Mouse (Mus musculus) limb, embryonic 11.5 days (tissue): ENCODE data around the gene Milr1. TPM values are rescaled to one million over a fixed set of nuclear protein-coding genes. Genes with fewer than 3 reads are reported as not detected.

Source experiments
- ATAC-seq: fragments of 200-750 bp; cut with Nextera tagmentation; 2 replicates; pipeline ENCODE4 v1.8.0; 2017; ENCODE audit warnings: low read depth; ENCODE audit not compliant: insufficient number of reproducible peaks, low FRiP score, low TSS enrichment
- DNase-seq: peaks from one replicate; pipeline ENCODE4 v3.0.0-alpha.2; 2015; ENCODE audit warnings: low spot score
- H3K27ac ChIP-seq: fragments of 300-500 bp; sonication (generic); replicated peaks from 2 replicates; pipeline ENCODE4 v1.5.1; 2014; ENCODE audit warnings: low read depth, mild to moderate bottlenecking, low read length
- H3K27me3 ChIP-seq: fragments of 300-500 bp; sonication (generic); 2 replicates; pipeline ENCODE4 v1.6.1; 2014; ENCODE audit warnings: mild to moderate bottlenecking, low read length, mixed read lengths; ENCODE audit not compliant: control insufficient read depth, insufficient read depth
- H3K36me3 ChIP-seq: fragments of 300-500 bp; sonication (generic); 2 replicates; pipeline ENCODE4 v1.6.1; 2014; ENCODE audit warnings: mild to moderate bottlenecking, low read length, moderate library complexity, mixed read lengths; ENCODE audit not compliant: control insufficient read depth, insufficient read depth
- H3K4me1 ChIP-seq: fragments of 300-500 bp; sonication (generic); 2 replicates; pipeline ENCODE4 v1.6.1; 2014; ENCODE audit warnings: low read length, mixed read lengths; ENCODE audit not compliant: control insufficient read depth, insufficient read depth
- H3K4me2 ChIP-seq: fragments of 300-500 bp; sonication (generic); 2 replicates; pipeline ENCODE4 v1.6.1; 2014; ENCODE audit warnings: low read depth, mild to moderate bottlenecking, moderate library complexity; ENCODE audit not compliant: severe bottlenecking
- H3K4me3 ChIP-seq: fragments of 300-500 bp; sonication (generic); 2 replicates; pipeline ENCODE4 v1.5.1; 2014; ENCODE audit warnings: low read depth, low read length
- H3K9ac ChIP-seq: fragments of 300-500 bp; sonication (generic); 2 replicates; pipeline ENCODE4 v1.6.1; 2014; ENCODE audit warnings: mild to moderate bottlenecking, low read length
- H3K9me3 ChIP-seq: fragments of 300-500 bp; sonication (generic); 2 replicates; pipeline ENCODE4 v1.6.1; 2016; ENCODE audit warnings: low read length; ENCODE audit not compliant: control insufficient read depth
- WGBS: fragments of 180-500 bp; shearing (Covaris S2); extraction: QIAGEN DNeasy Blood & Tissue Kit; methylation state at CpG from one replicate; pipeline ENCODE4 v1.1.7; 2014; 5-methylcytosine and 5-hydroxymethylcytosine counted together
- polyA plus RNA-seq: library from polyadenylated mRNA; unstranded; fragments of >200 nt; fragmentation: Nextera tagmentation; extraction: Ambion mirVana; gene quantifications from 2 replicates; pipeline ENCODE4 v1.2.1, GENCODE M21; 2014

The Milr1 gene
- polyA plus RNA-seq = 0.89 and 1.4 TPM in 2 replicates

- WGBS = 87% methylated on average over 17 of the region's 17 CpGs
- no peak for ATAC-seq
- H3K9ac ChIP-seq = no peak within 1 kb of the TSS
- no peaks in the 10 kb centered on the region for H3K36me3 ChIP-seq
- no peaks in the 10 kb centered on the region for H3K9me3 ChIP-seq
- H3K27me3 ChIP-seq = no peaks in the 10 kb centered on the region
- no peaks in the 10 kb centered on the region for H3K4me1 ChIP-seq
- no peak within 1 kb of the TSS for H3K4me3 ChIP-seq
- H3K4me2 ChIP-seq = no peak within 1 kb of the TSS
- DNase-seq = no peak
- no peak within 1 kb of the TSS for H3K27ac ChIP-seq
Observed at GRCm38 (mm10) chr11:106751039-106752018, at the start of gene Milr1. Milr1 (plus strand) TSS chr11:106751226.

DNA sequence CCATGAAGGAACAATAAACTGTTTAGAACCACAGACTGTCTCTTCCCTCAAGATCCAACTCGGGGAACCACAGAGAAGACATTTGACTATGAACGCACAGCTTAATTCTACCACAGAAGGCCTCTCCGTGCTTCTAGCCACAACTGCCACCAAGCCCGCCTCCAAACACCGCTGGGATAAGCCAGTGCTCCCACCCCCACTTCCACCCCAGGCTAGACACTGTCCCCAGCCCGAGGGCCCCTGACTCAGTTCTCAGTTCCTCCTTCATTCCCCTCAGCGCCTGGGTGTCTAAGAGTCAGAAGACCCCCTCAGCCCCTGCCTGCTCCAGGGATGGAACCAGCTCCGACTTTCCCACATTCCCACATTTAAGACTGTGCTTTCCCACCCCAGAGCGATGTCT is 49.4 kb upstream of the Milr1 start:
- ATAC-seq (no peak), DNase-seq (no peak)
- H3K27me3 ChIP-seq = no peaks in the 10 kb centered on the region
- H3K36me3 ChIP-seq = no peaks in the 10 kb centered on the region
- H3K4me3 ChIP-seq = no peak overlapping the region
- H3K4me1 ChIP-seq = no peaks in the 10 kb centered on the region
- no peaks in the 10 kb centered on the region for H3K9me3 ChIP-seq
- H3K4me2 ChIP-seq = no peak overlapping the region
- no peak overlapping the region for H3K27ac ChIP-seq
- H3K9ac ChIP-seq = no peak overlapping the region
- WGBS = 73% methylated on average over 9 of the region's 9 CpGs

DNA sequence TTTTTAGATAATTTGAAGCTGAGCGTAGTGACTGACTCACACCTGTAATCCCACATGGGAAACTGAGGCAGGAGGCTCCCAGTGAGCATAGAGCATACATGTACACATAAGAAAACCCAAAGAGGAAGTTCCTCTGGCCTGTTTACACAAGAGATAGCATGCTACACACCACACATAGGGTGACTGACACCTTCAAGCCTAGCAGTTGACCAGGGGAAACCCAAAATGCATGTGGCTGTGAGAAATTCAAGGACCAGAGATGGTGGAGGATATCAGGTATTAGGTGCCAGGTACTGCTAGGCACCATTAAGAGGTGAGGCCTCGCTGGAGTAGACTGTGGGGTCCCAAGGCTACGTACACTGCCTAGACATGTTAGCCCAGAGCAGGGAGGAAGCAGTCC is 48.4 kb upstream of the Milr1 start:
- no peak overlapping the region for H3K27ac ChIP-seq
- no peak overlapping the region for H3K9ac ChIP-seq
- WGBS = 83% methylated on average over 3 of the region's 3 CpGs
- no peaks in the 10 kb centered on the region for H3K27me3 ChIP-seq
- no peak overlapping the region for H3K4me3 ChIP-seq
- DNase-seq = no peak
- H3K36me3 ChIP-seq = no peaks in the 10 kb centered on the region
- H3K4me1 ChIP-seq = no peaks in the 10 kb centered on the region
- no peak for ATAC-seq
- H3K4me2 ChIP-seq = no peak overlapping the region
- H3K9me3 ChIP-seq = no peaks in the 10 kb centered on the region

DNA sequence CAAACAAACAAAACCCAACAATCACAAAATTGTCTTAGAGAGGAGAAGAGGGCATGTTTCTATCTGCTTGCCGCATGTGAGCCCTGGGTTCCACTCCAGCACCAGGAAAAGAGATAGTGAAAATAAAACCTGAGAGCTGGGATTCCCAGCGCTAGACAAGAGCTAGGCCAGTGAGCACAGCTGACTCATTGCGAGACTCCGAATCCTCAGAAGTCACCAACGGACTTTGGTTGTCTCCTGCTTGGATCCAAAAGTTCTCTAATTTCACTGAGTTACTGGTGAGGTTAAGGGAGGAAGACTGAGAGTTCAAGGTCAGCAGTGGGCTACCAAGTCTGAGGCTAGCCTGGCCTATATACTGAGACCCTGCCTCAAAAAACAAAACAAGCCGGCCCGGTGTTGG is 47.1 kb upstream of the Milr1 start:
- no peaks in the 10 kb centered on the region for H3K9me3 ChIP-seq
- H3K4me1 ChIP-seq = no peaks in the 10 kb centered on the region
- no peaks in the 10 kb centered on the region for H3K27me3 ChIP-seq
- H3K9ac ChIP-seq = no peak overlapping the region
- no peak overlapping the region for H3K4me3 ChIP-seq
- no peaks in the 10 kb centered on the region for H3K36me3 ChIP-seq
- H3K4me2 ChIP-seq = no peak overlapping the region
- no peak for ATAC-seq
- DNase-seq = no peak
- H3K27ac ChIP-seq = no peak overlapping the region
- WGBS = 90% methylated on average over 7 of the region's 7 CpGs

DNA sequence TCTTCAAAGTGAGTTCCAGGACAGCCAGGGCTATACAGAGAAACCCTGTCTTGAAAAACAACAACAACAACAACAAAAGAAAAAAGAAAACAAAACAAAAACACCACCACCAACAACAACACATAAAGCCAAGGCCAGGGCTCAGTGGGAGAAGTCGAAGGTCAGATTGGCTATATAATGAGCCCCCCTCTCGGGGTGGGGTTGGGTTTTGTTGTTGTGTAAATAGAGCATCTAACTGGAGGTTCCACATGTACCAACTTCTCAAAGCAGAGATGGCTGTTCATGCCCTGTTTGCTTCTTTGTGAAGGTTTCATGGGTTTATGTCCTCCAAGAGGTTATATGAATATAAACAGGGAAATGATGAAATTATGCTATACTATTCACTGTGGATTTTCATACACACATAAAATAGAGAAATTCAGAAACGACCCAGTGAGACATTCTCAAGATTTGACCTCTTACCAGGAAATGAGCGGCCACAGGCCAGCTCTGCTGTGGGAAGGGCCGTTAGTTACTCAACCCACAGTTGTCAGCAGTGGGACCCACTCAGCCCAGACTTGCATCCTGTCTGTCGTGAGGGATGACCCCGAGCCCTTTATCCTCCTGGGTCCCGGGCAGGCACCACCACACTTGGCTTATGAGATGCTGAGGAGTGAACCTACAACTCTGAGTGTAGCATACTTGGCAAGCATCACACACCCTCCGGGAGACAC is 46.5 kb upstream of the Milr1 start:
- WGBS = 75% methylated on average over 9 of the region's 9 CpGs
- Histone ChIP-seq H3K36me3 (no peaks in the 10 kb centered on the region), H3K9ac (no peak overlapping the region), H3K27me3 (no peaks in the 10 kb centered on the region), H3K4me3 (no peak overlapping the region), H3K27ac (no peak overlapping the region), H3K4me1 (peaks cover 1% of the 10 kb centered on the region; the same call in 1 of the 2 replicates), H3K4me2 (no peak overlapping the region), H3K9me3 (no peaks in the 10 kb centered on the region)
- ATAC-seq (no peak), DNase-seq (no peak)

DNA sequence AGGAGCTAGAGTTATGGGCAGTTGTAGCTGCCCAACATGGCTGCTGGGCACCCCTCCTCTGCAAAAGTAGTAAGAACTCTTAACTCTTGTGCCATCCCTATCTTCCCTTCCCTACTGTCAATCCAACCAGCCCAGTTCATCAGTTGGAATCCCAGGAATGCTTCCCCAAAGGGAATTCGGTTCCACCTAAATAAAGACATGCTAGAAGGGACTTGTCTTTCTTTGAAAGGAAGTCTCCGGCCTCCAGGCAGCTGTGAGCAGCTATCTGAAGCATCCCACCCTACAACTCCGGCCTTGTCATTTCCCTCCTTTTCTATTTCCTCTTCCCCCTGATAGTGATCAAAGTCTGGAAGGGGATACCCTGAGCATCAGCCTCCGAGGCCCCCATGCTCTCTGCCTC is 44.8 kb upstream of the Milr1 start:
- H3K9ac ChIP-seq = no peak overlapping the region
- H3K4me1 ChIP-seq = peaks cover 5% of the 10 kb centered on the region; the same call in 1 of the 2 replicates
- H3K36me3 ChIP-seq = no peaks in the 10 kb centered on the region
- WGBS = 72% methylated on average over 4 of the region's 4 CpGs
- H3K4me2 ChIP-seq = no peak overlapping the region
- DNase-seq = no peak
- no peak for ATAC-seq
- H3K4me3 ChIP-seq = no peak overlapping the region
- no peaks in the 10 kb centered on the region for H3K27me3 ChIP-seq
- H3K9me3 ChIP-seq = no peaks in the 10 kb centered on the region
- no peak overlapping the region for H3K27ac ChIP-seq

DNA sequence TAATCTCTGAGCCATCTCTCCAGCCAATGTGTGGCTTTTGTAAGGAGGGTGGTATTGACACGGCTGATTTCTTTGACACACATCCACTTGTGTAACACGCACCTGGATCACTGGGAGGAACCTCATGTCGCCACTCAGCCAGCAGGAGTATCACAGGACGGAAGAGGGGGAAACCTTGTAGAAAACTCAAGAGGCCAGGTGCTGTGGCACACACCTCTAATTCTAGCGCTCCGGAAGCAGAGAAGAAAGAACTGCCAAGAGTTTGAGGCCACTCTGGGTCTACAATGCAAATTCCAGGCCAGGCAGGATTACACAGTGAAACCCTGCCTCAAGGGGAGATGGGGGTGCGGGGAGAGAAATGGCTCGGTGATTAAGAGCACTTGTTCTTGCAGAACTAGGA is 43.9 kb upstream of the Milr1 start:
- Histone ChIP-seq H3K4me3 (no peak overlapping the region), H3K4me2 (no peak overlapping the region), H3K27me3 (no peaks in the 10 kb centered on the region), H3K27ac (no peak overlapping the region), H3K9me3 (no peaks in the 10 kb centered on the region), H3K9ac (no peak overlapping the region), H3K4me1 (peaks cover 5% of the 10 kb centered on the region; the same call in 1 of the 2 replicates), H3K36me3 (no peaks in the 10 kb centered on the region)
- 82% methylated on average over 8 of the region's 8 CpGs for WGBS
- DNase-seq (no peak), ATAC-seq (no peak)

- H3K4me1 ChIP-seq = peaks cover 5% of the 10 kb centered on the region; the same call in 1 of the 2 replicates
- H3K27ac ChIP-seq = no peak overlapping the region
Observed at GRCm38 (mm10) chr11:106707866-106708265, 43.2 kb upstream of the Milr1 start.

More at GRCm38 (mm10) chr11:106707866-106708265, 43.2 kb upstream of the Milr1 start:
- ATAC-seq (no peak), DNase-seq (no peak)
- Histone ChIP-seq H3K9ac (no peak overlapping the region), H3K36me3 (no peaks in the 10 kb centered on the region), H3K4me3 (no peak overlapping the region), H3K9me3 (no peaks in the 10 kb centered on the region), H3K4me2 (no peak overlapping the region), H3K27me3 (no peaks in the 10 kb centered on the region)
- 80% methylated on average over 3 of the region's 3 CpGs for WGBS
